Mouse (Mus musculus) limb, embryonic 14.5 days (tissue): ENCODE measurements around the gene Cadps. TPM values are rescaled to one million over a fixed set of nuclear protein-coding genes. Genes with fewer than 3 reads are reported as not detected.

Source experiments
- ATAC-seq: fragments of 200-750 bp; cut with Nextera tagmentation; 2 replicates; pipeline ENCODE4 v1.8.0; 2017; ENCODE audit warnings: low read depth, moderate number of reproducible peaks, moderate TSS enrichment; ENCODE audit not compliant: low FRiP score
- DNase-seq: peaks from one replicate; pipeline ENCODE4 v3.0.0-alpha.2; 2015; ENCODE audit warnings: low spot score
- H3K27ac ChIP-seq: fragments of 300-500 bp; sonication (generic); replicated peaks from 2 replicates; pipeline ENCODE4 v1.5.1; 2014; ENCODE audit warnings: low read depth, mild to moderate bottlenecking, low read length, moderate library complexity, mixed read lengths
- H3K27me3 ChIP-seq: fragments of 300-500 bp; sonication (generic); 2 replicates; pipeline ENCODE4 v1.6.1; 2014; ENCODE audit warnings: low read length, mixed read lengths; ENCODE audit not compliant: control insufficient read depth, insufficient read depth
- H3K36me3 ChIP-seq: fragments of 300-500 bp; sonication (generic); 2 replicates; pipeline ENCODE4 v1.6.1; 2014; ENCODE audit warnings: mild to moderate bottlenecking, low read length, moderate library complexity, mixed read lengths; ENCODE audit not compliant: control insufficient read depth, insufficient read depth
- H3K4me1 ChIP-seq: fragments of 300-500 bp; sonication (generic); 2 replicates; pipeline ENCODE4 v1.6.1; 2014; ENCODE audit warnings: antibody characterized with exemption, low read length, mixed read lengths; ENCODE audit not compliant: control insufficient read depth, insufficient read depth
- H3K4me2 ChIP-seq: fragments of 300-500 bp; sonication (generic); replicated peaks from 2 replicates; pipeline ENCODE4 v1.6.1; 2014; ENCODE audit warnings: low read depth, mild to moderate bottlenecking, low read length, moderate library complexity; ENCODE audit not compliant: severe bottlenecking
- H3K4me3 ChIP-seq: fragments of 300-500 bp; sonication (generic); replicated peaks from 2 replicates; pipeline ENCODE4 v1.5.1; 2014; ENCODE audit warnings: low read length
- H3K9ac ChIP-seq: fragments of 300-500 bp; sonication (generic); 2 replicates; pipeline ENCODE4 v1.6.1; 2014; ENCODE audit warnings: mild to moderate bottlenecking, low read depth, low read length, moderate library complexity; ENCODE audit not compliant: severe bottlenecking
- H3K9me3 ChIP-seq: fragments of 300-500 bp; sonication (generic); 2 replicates; pipeline ENCODE4 v1.6.1; 2016; ENCODE audit warnings: low read length; ENCODE audit not compliant: control insufficient read depth
- POLR2A ChIP-seq: fragments of 200-500 bp; IDR thresholded peaks from 2 replicates; pipeline ENCODE4 v1.8.0; 2012; ENCODE audit warnings: inconsistent platforms, mild to moderate bottlenecking, moderate library complexity, borderline replicate concordance; ENCODE audit not compliant: insufficient read depth, insufficient read length; ENCODE audit errors: extremely low read depth
- WGBS: fragments of 180-500 bp; shearing (Covaris S2); extraction: QIAGEN DNeasy Blood & Tissue Kit; methylation state at CpG from one replicate; pipeline ENCODE4 v1.1.7; 2014; 5-methylcytosine and 5-hydroxymethylcytosine counted together
- polyA plus RNA-seq, 2 experiments: library from polyadenylated mRNA; depleted of rRNA in 1 of 2; stranded (reverse) in 1 of 2; unstranded in 1 of 2; fragments of >200 nt; fragmentation: Nextera tagmentation in 1 of 2; extraction: Ambion mirVana in 1 of 2; gene quantifications; 2 replicates each; pipeline versions ENCODE4 v1.2.1 to v1.2.3; 2012 to 2014

Cadps gene
- polyA plus RNA-seq, 2 experiments = 4.9 to 5.9 TPM

DNA sequence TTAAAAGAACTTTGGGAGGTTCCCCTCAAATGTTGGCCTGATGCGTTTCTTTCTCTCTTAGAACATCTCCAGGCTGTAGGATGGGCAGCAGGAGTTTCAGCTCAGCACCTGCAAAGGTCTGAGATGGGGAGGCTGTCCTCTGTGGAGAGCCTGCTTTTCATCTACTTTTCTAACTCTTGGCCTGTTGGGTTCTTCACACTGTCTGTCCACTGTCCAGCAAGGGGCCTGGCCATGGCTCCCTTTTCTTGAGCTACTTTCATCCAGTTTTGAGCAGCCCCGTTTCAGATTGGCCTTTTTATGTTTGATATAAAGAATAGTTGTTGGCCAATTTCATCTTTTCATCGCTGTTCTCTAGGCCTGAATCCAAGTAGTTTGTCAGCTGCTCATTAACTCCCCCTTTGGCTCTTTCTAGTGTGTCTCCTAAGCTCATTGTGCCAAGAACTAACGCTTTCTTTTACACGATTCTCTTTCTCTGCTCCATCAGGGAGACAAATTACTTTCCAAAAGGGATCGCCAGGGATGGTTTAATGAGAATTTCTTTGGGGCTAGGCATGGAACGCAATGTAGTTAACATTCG lies 485.4 kb downstream of the Cadps start:
- H3K4me1 ChIP-seq = no peaks in the 10 kb centered on the region
- DNase-seq (no peak), ATAC-seq (no peak)
- no peak for TF ChIP-seq POLR2A
- 5% methylated on average over 8 of the region's 8 CpGs for WGBS
- H3K27me3 ChIP-seq = peaks cover 78% of the 10 kb centered on the region
- no peaks in the 10 kb centered on the region for H3K36me3 ChIP-seq
- H3K4me2 ChIP-seq = no peak overlapping the region
- H3K4me3 ChIP-seq = no peak overlapping the region
- H3K27ac ChIP-seq = no peak overlapping the region
- H3K9ac ChIP-seq = no peak overlapping the region
- H3K9me3 ChIP-seq = no peaks in the 10 kb centered on the region

DNA sequence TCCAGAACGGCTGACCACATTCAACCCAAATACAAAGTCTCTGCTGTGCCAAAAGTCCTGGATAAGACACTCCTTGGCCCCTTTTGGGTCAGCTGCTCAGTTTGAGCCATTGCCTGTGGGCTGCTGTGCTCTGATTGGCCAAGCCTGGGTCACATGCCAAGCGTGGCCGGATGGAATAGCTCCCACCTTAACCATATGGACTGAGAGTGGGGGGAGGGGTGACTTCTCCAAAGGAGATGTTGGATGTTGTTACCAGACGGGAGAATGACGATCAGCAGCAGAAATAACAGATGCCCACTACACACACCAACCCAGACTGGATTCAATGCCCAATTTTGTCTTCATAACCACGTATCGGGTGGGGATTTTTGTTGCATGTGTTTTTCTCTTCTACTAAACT lies 488.0 kb downstream of the Cadps start:
- no peak for ATAC-seq
- no peaks in the 10 kb centered on the region for H3K9me3 ChIP-seq
- 34% methylated on average over 7 of the region's 7 CpGs for WGBS
- no peak overlapping the region for H3K27ac ChIP-seq
- peaks cover 52% of the 10 kb centered on the region for H3K27me3 ChIP-seq
- H3K4me1 ChIP-seq = no peaks in the 10 kb centered on the region
- no peak for DNase-seq
- no peak for TF ChIP-seq POLR2A
- H3K36me3 ChIP-seq = no peaks in the 10 kb centered on the region
- no peak overlapping the region for H3K9ac ChIP-seq
- H3K4me3 ChIP-seq = no peak overlapping the region
- no peak overlapping the region for H3K4me2 ChIP-seq

DNA sequence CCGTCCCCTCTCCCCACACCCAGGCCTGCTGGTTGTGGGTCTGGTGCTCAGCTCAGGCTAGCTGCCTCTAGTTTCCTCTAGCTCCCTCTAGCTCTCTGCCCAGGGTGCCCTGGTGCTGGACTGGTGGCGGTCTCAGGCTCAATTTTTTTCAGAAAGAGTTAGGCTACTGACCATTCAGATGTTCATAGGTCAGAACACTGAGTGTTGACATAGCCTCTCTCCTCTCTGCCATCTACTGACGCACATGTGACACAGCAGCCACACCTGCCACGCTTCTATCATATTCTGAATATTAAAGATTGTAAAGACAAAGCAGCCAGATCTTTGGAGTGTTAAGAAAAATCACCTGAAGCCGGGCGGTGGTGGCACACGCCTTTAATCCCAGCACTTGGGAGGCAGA lies 489.3 kb downstream of the Cadps start:
- H3K4me3 ChIP-seq = no peak overlapping the region
- peaks cover 40% of the 10 kb centered on the region for H3K27me3 ChIP-seq
- TF ChIP-seq POLR2A = no peak
- WGBS = 74% methylated on average over 7 of the region's 7 CpGs
- H3K27ac ChIP-seq = no peak overlapping the region
- DNase-seq (no peak), ATAC-seq (no peak)
- H3K4me1 ChIP-seq = no peaks in the 10 kb centered on the region
- no peaks in the 10 kb centered on the region for H3K9me3 ChIP-seq
- H3K9ac ChIP-seq = no peak overlapping the region
- H3K36me3 ChIP-seq = no peaks in the 10 kb centered on the region
- no peak overlapping the region for H3K4me2 ChIP-seq
